Mouse (Mus musculus) common myeloid progenitor, adult 5-6 weeks (primary cell): ENCODE results near the gene Arap1. TPM values are rescaled to one million over a fixed set of nuclear protein-coding genes. Genes with fewer than 3 reads are reported as not detected.

ENCODE experiments used
- ATAC-seq: replicated peaks from 2 replicates; pipeline ENCODE4 v1.8.0; 2016; ENCODE audit warnings: low read depth, mild to moderate bottlenecking, moderate TSS enrichment, inconsistent platforms; ENCODE audit not compliant: poor library complexity, severe bottlenecking
- total RNA-seq: library from RNA; stranded (forward); fragments of 200-1000, 187-1606 nt; gene quantifications from 2 replicates; pipeline ENCODE4 v1.2.3, GENCODE M21; 2017

Gene Arap1
- total RNA-seq, 1 experiment from 2014 or later = 97.4 TPM

- no peak; the same call in 1 of the 2 replicates for ATAC-seq
These were observed 73.7 kb downstream of the Arap1 start, which contains the start of gene Pde2a for GRCm38 (mm10) chr7:101421529-101421928. Pde2a (plus strand) TSS chr7:101421691.

DNA sequence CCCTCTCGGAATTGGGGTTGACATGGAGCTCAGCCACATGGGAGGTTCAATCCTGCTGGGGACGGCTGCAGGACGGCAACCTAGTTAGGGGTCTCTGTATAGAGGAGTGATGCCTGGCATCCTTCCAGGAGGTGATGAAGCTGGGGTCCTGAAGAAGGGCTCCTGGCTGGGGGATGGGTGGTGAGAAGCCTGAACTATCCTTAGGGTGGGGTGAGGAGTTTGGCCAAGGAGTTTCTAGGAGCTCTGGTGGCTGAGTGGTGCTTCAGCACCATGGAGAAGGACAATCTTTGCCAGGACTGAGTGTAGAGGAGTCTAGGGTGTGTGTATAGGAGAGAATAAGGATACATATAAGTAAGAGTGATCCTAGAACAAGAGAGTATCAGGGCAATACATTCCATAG is 74.2 kb downstream of the Arap1 start:
- peak; percentile 20; the same call in 1 of the 2 replicates for ATAC-seq

GRCm38 (mm10) chr7:101422646-101423045 is 74.8 kb downstream of the Arap1 start:
- ATAC-seq = no peak

DNA sequence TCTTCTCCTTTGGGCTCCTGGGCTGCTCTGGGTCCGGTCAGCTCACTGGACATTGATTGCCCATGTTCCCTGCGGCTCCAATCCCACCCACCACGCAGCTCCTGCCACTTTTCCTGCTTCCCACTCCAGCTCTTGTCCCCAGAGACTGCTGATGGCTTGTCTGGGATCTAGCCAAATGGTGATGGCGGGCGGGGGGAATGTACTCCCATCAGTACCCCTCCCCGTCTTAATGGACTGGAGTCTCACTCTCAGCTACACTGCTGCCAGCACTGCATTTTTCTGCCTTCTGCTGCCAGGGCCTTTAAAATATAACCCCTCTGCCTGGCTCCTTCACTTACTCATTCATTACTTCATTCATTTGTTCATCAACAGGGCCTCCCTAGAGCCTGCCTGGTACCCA is 76.1 kb downstream of the Arap1 start:
- ATAC-seq = no peak

- ATAC-seq = no peak
These were observed 78.8 kb downstream of the Arap1 start for GRCm38 (mm10) chr7:101426692-101427091.

DNA sequence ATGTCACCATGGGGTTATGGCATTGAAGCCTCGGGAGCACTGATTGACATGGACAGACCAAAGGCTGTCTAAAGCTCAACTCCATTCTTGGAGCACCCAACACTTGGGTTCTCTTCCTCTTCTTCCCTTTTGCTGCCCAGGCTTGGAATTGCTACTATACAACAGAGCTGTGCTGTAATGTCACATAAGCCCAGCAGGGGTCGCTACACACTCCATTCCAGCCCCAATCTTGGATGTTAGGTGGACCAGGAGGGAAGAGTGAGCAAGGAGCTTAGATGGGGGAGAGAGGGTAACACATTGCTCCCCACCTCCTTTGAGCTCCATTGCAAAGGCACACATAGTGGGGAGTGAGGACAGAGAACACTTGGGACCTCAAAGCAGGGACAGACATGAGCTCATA is 79.9 kb downstream of the Arap1 start:
- peak; percentile 66 for ATAC-seq

- no peak for ATAC-seq
These were observed 87.2 kb downstream of the Arap1 start for GRCm38 (mm10) chr7:101435038-101435437.

DNA sequence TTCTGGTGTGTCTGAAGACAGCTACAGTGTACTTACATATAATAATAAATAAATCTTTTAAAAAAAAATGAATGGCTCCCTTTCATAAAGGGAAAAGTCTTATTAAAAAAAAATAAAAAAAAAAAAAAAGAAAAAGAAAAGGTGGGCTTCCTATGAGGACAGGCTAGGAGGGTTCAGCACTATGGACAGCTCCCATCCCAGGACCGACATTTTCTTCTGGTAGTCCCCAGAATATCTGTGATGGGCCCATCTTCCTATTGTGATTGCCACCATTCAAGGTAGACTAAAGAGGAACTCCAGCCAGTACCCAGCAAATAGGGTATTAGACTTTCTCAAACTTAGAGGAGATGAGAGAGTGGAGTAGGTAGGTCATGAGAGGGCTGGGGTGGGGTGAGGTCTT is 90.0 kb downstream of the Arap1 start:
- ATAC-seq = peak; percentile 66; the same call in 1 of the 2 replicates

DNA sequence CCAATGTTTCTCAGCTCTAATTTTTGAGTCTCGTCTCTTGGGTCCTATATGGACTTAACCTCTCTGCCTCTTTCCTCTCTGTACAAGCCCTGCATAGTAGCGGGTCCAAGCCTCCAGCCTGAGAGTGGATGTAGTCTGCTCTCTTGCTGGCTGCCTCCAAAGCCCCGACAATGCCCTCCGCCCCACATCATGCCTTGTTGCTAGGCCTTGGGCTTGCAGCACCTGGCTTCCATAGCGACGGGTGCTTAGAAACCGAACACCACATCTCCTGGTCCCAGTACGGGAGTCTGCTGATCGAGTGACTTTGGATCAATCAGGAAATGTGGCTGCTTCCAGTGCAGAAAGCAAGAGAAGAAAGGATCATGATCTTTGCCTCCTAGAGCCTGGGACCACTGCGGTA is 95.2 kb downstream of the Arap1 start:
- ATAC-seq = no peak

- ATAC-seq = no peak
These were observed 96.3 kb downstream of the Arap1 start for GRCm38 (mm10) chr7:101444211-101444610.

DNA sequence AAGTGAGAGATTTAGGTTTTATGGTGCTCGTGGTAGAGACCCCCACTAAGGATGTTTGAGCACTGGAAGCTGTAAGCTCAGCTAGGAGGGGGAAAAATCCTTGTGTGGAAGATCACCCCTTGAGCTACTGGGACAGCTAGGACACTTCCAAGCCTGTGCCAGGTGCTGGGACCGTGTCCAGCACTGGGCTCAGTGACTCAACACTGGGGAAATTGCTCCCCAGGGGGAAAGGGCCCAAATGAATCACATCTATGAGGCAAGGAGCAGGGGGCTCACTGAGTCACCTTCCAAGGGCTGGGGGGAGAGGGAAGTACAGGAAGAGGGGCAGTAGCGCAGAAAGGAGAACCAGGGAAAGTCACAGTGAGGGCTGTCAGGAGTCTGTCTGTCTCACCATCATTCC is 102.0 kb downstream of the Arap1 start:
- ATAC-seq = no peak

DNA sequence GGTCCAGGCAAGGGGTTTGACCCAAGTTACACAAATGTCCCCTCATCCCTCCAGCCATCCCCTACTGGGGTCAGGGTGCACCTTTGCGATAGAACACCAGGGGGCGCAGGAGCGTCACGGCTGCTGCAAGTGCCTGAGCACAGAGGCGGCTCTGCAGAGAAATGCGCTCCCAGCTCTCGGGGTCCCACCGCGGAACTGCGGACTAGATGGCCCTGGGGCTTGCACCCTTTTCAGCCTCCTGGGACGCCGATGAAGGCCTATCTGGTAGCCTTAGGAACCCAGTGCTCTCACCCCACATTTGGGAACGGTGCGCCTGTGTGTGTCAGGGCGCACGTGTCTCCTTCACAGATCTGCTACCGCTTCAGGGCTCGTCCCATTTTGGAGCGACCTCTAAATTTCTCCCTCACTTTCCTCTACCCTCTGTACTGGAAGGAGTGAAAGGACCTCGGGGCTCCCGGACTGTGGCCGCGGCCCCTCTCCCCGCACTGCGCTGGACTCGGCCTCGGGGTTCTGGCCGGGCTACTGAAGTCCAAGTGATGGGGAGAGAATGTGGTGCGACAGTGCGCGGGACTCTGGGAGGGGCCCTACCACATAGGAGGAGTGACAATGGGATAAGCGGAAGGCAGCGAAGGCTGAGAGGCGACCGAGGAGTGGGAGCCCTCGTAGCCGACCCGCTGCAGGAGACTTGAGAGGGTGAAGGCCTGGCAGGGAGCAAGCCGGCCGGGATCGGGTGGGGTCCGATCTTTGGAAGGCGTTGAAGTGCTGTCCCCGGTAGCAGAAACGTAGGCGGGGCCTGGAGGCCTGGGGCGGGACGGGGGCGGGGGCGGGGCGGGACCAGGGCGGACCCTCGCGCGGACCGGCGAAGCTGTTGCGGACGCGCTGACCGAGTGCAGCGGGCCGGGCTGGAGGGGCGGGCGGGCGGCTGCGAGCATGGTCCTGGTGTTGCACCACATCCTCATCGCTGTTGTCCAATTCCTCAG is 102.8 kb downstream of the Arap1 start:
- peak; percentile 79 for ATAC-seq

GRCm38 (mm10) chr7:101452669-101453068 is 104.8 kb downstream of the Arap1 start:
- no peak for ATAC-seq

- no peak for ATAC-seq
These were observed 105.4 kb downstream of the Arap1 start for GRCm38 (mm10) chr7:101453296-101453695.

- no peak for ATAC-seq
These were observed 105.9 kb downstream of the Arap1 start for GRCm38 (mm10) chr7:101453725-101454124.

- peak; percentile 61 for ATAC-seq
These were observed 106.6 kb downstream of the Arap1 start for GRCm38 (mm10) chr7:101454479-101454878.

DNA sequence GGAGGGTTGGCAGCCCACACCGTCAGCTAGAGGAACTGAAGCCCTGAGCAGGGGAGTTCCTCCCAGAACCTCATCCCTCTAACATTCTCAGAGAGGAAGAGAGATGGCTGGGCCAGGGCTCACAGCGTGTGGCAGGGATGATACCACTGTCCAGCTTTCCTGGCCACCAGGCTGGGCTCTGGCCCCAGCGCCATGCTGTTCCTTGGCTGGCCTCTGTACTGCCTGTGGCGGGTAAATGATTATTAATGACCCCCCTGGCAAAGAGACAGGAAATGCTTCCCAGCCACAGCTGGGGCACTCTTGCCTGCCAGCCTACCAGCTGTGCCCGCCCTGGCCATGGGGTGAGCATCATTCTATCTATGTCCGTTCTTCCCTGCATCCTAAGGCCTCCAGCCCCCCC is 107.3 kb downstream of the Arap1 start:
- ATAC-seq = no peak

- no peak for ATAC-seq
These were observed 108.5 kb downstream of the Arap1 start for GRCm38 (mm10) chr7:101456318-101456717.

GRCm38 (mm10) chr7:101456789-101457188 is 108.9 kb downstream of the Arap1 start:
- no peak for ATAC-seq

GRCm38 (mm10) chr7:101457283-101457682 is 109.4 kb downstream of the Arap1 start:
- no peak for ATAC-seq

DNA sequence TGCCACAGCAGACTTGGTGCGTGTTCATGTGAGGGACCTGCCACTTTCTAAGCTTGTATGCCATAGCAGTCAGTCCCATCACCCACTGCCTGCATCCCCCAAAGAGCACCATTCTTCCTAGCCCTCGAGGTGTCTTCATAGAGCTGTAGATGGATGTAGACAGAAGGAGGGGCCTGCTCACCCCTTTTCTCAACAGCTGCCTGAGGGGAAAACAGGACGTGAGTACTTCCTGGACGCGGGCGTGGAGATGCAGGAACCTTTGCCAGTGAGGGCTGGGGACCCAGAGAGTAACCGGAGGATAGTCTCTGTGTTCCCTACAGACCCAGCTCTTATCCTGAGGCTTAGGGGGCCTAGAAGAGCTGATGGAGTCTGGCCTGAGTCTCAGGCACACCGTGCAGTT is 109.9 kb downstream of the Arap1 start:
- ATAC-seq = no peak
